Mouse (Mus musculus): ENCODE measurements around the gene C1qtnf9. TPM values are rescaled to one million over a fixed set of nuclear protein-coding genes. Genes with fewer than 3 reads are reported as not detected.

C1qtnf9 gene
- polyA plus RNA-seq, 1 experiment from 2014 or later, result 0.23 TPM

DNA sequence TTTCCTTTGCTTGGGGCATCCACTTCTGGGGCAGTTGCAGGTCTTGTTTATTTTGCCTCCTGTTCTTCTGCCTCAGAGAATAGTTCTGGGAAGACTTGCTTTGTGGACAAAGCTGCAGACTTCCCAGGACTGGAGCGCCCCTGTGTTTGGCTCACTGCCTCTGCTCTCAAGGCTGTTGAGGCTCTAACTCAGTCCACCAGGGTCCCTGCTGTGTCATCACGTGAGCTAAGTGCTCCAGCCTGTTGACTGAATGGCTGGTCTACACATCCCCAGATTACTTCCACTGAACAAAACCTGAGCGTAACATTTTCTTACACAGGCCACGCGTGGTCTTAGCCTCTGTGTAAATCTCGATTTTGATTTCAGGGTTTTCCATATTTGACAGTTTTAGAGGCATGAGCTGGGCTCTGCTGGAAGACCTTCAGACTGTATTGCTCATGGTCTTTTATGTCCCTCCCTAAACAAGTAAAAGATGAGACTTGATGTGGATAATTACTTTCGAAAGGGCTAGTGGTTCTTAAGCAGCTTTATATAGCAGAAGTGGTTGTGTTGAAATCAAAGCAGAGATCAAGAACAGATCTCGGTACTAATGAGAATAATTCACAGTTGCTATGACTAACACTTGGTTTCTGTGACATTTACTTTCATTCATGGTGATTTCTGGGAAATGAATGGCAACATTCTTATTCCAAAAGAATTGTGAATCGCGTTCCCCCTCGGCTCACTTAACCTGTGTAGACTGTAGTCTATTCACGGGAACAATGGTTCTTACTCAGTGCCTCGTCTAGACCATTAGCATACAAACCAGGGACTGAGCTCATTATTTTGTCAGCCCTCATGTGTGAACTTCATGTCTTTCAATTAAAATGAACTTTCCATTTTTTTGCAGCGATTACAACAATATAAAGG is 14.8 kb upstream of the C1qtnf9 start:
- H3K36me3 ChIP-seq (replicated peaks), result peaks cover 84% of the 10 kb centered on the region
- no peak overlapping the region for H3K9ac ChIP-seq

GRCm38 (mm10) chr14:60753801-60754126 is 14.2 kb upstream of the C1qtnf9 start:
- ATAC-seq (ENCODE audit: low FRiP score), result peak; percentile 75
- peaks cover 85% of the 10 kb centered on the region for H3K36me3 ChIP-seq (replicated peaks)

More for the DNA sequence above, 14.8 kb upstream of the C1qtnf9 start:
- 37% methylated on average over 14 of the region's 14 CpGs for WGBS
- Histone ChIP-seq H3K9me3 (no peaks in the 10 kb centered on the region), H3K4me2 (no peak overlapping the region), H3K4me3 (replicated peaks) (no peak overlapping the region), H3K27me3 (no peaks in the 10 kb centered on the region), H3K4me1 (peaks cover 10% of the 10 kb centered on the region; the same call in 1 of the 2 replicates), H3K27ac (peak overlapping the region; percentile 84)
- ATAC-seq (ENCODE audit: low FRiP score), result peak; percentile 85

GRCm38 (mm10) chr14:60754656-60755055 is 13.3 kb upstream of the C1qtnf9 start:
- 97% methylated on average over 5 of the region's 5 CpGs for WGBS
- H3K4me2 ChIP-seq, result no peak overlapping the region
- H3K4me3 ChIP-seq (replicated peaks), result no peak overlapping the region
- no peaks in the 10 kb centered on the region for H3K9me3 ChIP-seq
- no peak for ATAC-seq (ENCODE audit: low FRiP score)
- no peaks in the 10 kb centered on the region for H3K27me3 ChIP-seq
- peaks cover 85% of the 10 kb centered on the region for H3K36me3 ChIP-seq (replicated peaks)
- 0 out of 2 replicates have a peak overlapping the region, but pooled peaks have one; percentile 46 for H3K27ac ChIP-seq
- H3K9ac ChIP-seq, result no peak overlapping the region
- peaks cover 10% of the 10 kb centered on the region; the same call in 1 of the 2 replicates for H3K4me1 ChIP-seq

More at GRCm38 (mm10) chr14:60753801-60754126, 14.2 kb upstream of the C1qtnf9 start:
- Histone ChIP-seq H3K9me3 (no peaks in the 10 kb centered on the region), H3K4me1 (peaks cover 10% of the 10 kb centered on the region; the same call in 1 of the 2 replicates), H3K9ac (no peak overlapping the region), H3K4me3 (replicated peaks) (no peak overlapping the region), H3K27me3 (no peaks in the 10 kb centered on the region), H3K4me2 (no peak overlapping the region), H3K27ac (peak overlapping the region; percentile 84)
- WGBS, result 41% methylated on average over 10 of the region's 10 CpGs

- Histone ChIP-seq H3K36me3 (replicated peaks) (peaks cover 85% of the 10 kb centered on the region), H3K27me3 (no peaks in the 10 kb centered on the region), H3K4me2 (no peak overlapping the region), H3K4me3 (replicated peaks) (no peak overlapping the region), H3K4me1 (peaks cover 10% of the 10 kb centered on the region; the same call in 1 of the 2 replicates), H3K9me3 (no peaks in the 10 kb centered on the region), H3K27ac (no peak overlapping the region), H3K9ac (no peak overlapping the region)
- ATAC-seq (ENCODE audit: low FRiP score), result no peak
- WGBS, result 92% methylated on average over 15 of the region's 15 CpGs
These were observed 11.7 kb upstream of the C1qtnf9 start for GRCm38 (mm10) chr14:60756271-60756670.

DNA sequence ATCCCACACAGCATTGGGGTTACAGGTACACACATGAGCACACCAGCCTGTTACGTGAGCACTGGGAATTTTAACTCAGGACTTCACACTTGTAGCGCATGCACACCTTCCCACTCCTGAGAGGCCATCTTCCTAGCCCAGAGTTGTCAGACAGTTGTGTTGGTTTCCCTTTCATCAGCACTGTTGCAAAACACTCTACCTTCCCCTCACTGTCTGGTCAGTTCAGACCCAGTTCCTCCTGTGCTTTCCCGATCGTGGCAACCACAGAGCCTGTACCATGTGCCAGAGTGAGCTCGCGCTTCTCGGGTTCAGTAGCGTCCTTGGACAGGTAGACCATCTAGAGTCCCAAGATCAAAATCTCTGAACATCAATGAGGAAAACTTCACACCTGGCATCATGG is 10.7 kb upstream of the C1qtnf9 start:
- H3K27me3 ChIP-seq, result no peaks in the 10 kb centered on the region
- H3K9ac ChIP-seq, result no peak overlapping the region
- H3K4me1 ChIP-seq, result peaks cover 10% of the 10 kb centered on the region; the same call in 1 of the 2 replicates
- H3K9me3 ChIP-seq, result no peaks in the 10 kb centered on the region
- no peak overlapping the region for H3K4me3 ChIP-seq (replicated peaks)
- no peak overlapping the region for H3K27ac ChIP-seq
- no peak overlapping the region for H3K4me2 ChIP-seq
- H3K36me3 ChIP-seq (replicated peaks), result peaks cover 87% of the 10 kb centered on the region
- ATAC-seq (ENCODE audit: low FRiP score), result no peak
- WGBS, result 95% methylated on average over 8 of the region's 8 CpGs

- H3K4me3 ChIP-seq (replicated peaks), result no peak overlapping the region
- no peak for ATAC-seq (ENCODE audit: low FRiP score)
- WGBS, result 96% methylated on average over 7 of the region's 7 CpGs
- no peaks in the 10 kb centered on the region for H3K9me3 ChIP-seq
- peaks cover 91% of the 10 kb centered on the region for H3K36me3 ChIP-seq (replicated peaks)
- no peak overlapping the region for H3K9ac ChIP-seq
- H3K27ac ChIP-seq, result no peak overlapping the region
- H3K27me3 ChIP-seq, result no peaks in the 10 kb centered on the region
- H3K4me2 ChIP-seq, result no peak overlapping the region
- H3K4me1 ChIP-seq, result peaks cover 9% of the 10 kb centered on the region; the same call in 1 of the 2 replicates
These were observed 10.2 kb upstream of the C1qtnf9 start for GRCm38 (mm10) chr14:60757722-60758121.

DNA sequence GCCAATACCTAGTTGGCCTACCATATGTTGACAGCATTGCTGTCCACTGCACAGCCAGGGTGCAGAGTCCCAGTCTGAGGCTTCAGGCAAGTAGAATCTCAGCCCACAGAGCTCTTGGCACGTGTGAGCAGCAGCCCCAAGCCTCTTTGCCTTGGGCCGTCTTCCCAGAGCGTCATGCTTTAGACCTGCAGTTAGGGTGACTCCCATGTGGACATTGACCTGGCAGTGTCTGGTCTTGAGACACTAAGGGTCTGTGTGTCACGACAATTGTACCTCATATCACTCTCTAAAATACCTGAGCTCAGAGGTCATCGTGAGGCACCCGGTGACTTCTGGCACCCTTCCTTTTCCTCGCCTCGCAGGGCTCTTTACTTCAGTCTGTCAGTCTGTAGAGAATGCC is 8.8 kb upstream of the C1qtnf9 start:
- Histone ChIP-seq H3K4me2 (no peak overlapping the region), H3K9me3 (no peaks in the 10 kb centered on the region), H3K9ac (no peak overlapping the region), H3K4me1 (no peaks in the 10 kb centered on the region), H3K27ac (no peak overlapping the region), H3K27me3 (no peaks in the 10 kb centered on the region), H3K4me3 (replicated peaks) (no peak overlapping the region), H3K36me3 (replicated peaks) (peaks cover 94% of the 10 kb centered on the region)
- ATAC-seq (ENCODE audit: low FRiP score), result no peak
- 95% methylated on average over 8 of the region's 8 CpGs for WGBS

DNA sequence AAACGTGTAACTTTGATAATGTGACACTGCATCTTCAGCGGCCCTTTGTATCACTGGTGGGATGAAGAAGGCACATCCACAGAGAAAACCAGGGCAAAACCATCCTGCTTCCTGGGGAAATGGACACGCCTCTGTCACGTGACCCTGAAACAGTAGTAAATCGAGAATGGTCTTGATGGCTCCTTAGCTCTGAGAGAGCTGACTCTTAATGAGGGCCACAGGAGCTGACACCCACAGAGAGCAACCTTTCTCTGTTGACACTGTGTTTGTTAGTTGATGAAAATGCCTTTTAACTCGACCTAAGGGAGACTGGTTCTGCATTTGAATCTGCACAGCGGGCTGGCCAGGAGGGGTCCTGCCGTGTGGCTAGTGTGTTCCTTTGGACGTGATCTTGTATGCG is 6.1 kb upstream of the C1qtnf9 start:
- Histone ChIP-seq H3K9ac (no peak overlapping the region), H3K4me2 (no peak overlapping the region), H3K9me3 (no peaks in the 10 kb centered on the region), H3K4me3 (replicated peaks) (no peak overlapping the region), H3K4me1 (peaks cover 5% of the 10 kb centered on the region), H3K36me3 (replicated peaks) (peaks cover 67% of the 10 kb centered on the region), H3K27me3 (no peaks in the 10 kb centered on the region), H3K27ac (no peak overlapping the region)
- no peak for ATAC-seq (ENCODE audit: low FRiP score)
- WGBS, result 75% methylated on average over 10 of the region's 10 CpGs

DNA sequence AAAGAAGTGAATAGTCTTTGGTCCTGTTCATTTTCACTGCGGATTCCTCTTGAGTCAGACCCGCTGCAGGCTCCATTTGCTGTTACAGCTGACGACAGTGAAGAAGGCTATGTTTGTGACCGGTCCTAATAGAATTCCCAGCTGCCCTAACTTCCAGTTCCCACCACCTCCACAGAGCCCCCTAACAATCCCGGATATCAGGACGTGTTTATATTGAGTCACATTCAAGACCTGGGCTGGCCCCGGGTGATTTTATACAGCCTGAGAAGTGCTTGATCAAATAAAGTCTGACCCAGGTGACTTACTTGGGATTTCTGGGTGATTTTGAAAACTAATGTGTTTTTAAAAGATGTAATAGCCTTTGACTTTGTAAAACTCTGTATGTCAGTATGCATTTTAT is 5.2 kb upstream of the C1qtnf9 start:
- no peaks in the 10 kb centered on the region for H3K27me3 ChIP-seq
- no peaks in the 10 kb centered on the region for H3K9me3 ChIP-seq
- no peak overlapping the region for H3K27ac ChIP-seq
- no peak for ATAC-seq (ENCODE audit: low FRiP score)
- no peak overlapping the region for H3K9ac ChIP-seq
- peaks cover 5% of the 10 kb centered on the region for H3K4me1 ChIP-seq
- H3K4me2 ChIP-seq, result no peak overlapping the region
- H3K4me3 ChIP-seq (replicated peaks), result no peak overlapping the region
- H3K36me3 ChIP-seq (replicated peaks), result peaks cover 57% of the 10 kb centered on the region
- WGBS, result 79% methylated on average over 7 of the region's 7 CpGs

DNA sequence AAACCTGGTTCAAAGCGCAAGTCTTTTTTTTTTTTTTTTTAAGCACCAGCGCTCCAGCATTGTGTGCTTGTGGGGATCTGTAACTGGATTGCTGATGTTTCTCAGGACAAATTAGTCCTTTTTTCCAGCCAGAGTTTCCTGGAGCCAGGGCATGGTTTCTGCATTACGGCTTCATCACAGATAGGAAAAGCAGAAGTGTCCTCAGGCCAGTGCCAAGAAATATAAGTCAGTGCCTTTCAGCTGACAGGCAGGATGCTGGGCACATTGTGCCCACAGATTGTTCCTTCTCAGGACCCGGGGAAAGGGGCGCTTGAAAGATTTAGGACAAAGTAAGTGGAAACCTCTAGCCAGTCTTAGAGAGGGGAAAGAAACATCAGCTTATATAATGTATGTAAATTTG is 4.2 kb upstream of the C1qtnf9 start:
- H3K9me3 ChIP-seq, result no peaks in the 10 kb centered on the region
- no peak overlapping the region for H3K9ac ChIP-seq
- no peaks in the 10 kb centered on the region for H3K27me3 ChIP-seq
- no peak overlapping the region for H3K4me2 ChIP-seq
- 93% methylated on average over 5 of the region's 5 CpGs for WGBS
- H3K27ac ChIP-seq, result no peak overlapping the region
- H3K4me3 ChIP-seq (replicated peaks), result no peak overlapping the region
- H3K36me3 ChIP-seq (replicated peaks), result peaks cover 47% of the 10 kb centered on the region
- ATAC-seq (ENCODE audit: low FRiP score), result no peak
- peaks cover 5% of the 10 kb centered on the region for H3K4me1 ChIP-seq

- Histone ChIP-seq H3K9ac (no peak overlapping the region), H3K27ac (no peak overlapping the region), H3K4me2 (no peak overlapping the region), H3K4me1 (peaks cover 5% of the 10 kb centered on the region), H3K9me3 (no peaks in the 10 kb centered on the region), H3K36me3 (replicated peaks) (peaks cover 39% of the 10 kb centered on the region), H3K27me3 (no peaks in the 10 kb centered on the region), H3K4me3 (replicated peaks) (no peak overlapping the region)
- ATAC-seq (ENCODE audit: low FRiP score), result no peak
- WGBS, result 83% methylated on average over 4 of the region's 4 CpGs
These were observed 3.4 kb upstream of the C1qtnf9 start for GRCm38 (mm10) chr14:60764526-60764925.

- peaks cover 34% of the 10 kb centered on the region for H3K36me3 ChIP-seq (replicated peaks)
- H3K9me3 ChIP-seq, result no peaks in the 10 kb centered on the region
- ATAC-seq (ENCODE audit: low FRiP score), result no peak; the same call in 1 of the 2 replicates
- 0 out of 2 replicates have a peak overlapping the region, but pooled peaks have one; percentile 46 for H3K27ac ChIP-seq
- no peak overlapping the region for H3K9ac ChIP-seq
- H3K27me3 ChIP-seq, result no peaks in the 10 kb centered on the region
- H3K4me3 ChIP-seq (replicated peaks), result no peak overlapping the region
- 43% methylated on average over 2 of the region's 2 CpGs for WGBS
- H3K4me1 ChIP-seq, result peaks cover 5% of the 10 kb centered on the region
- no peak overlapping the region for H3K4me2 ChIP-seq
These were observed 2.9 kb upstream of the C1qtnf9 start for GRCm38 (mm10) chr14:60765025-60765424.

- H3K4me3 ChIP-seq (replicated peaks), result no peak overlapping the region
- H3K36me3 ChIP-seq (replicated peaks), result no peaks in the 10 kb centered on the region; the same call in 1 of the 2 replicates
- WGBS, result 45% methylated on average over 6 of the region's 6 CpGs
- no peaks in the 10 kb centered on the region for H3K9me3 ChIP-seq
- H3K27me3 ChIP-seq, result no peaks in the 10 kb centered on the region
- H3K27ac ChIP-seq, result no peak overlapping the region
- no peak for ATAC-seq (ENCODE audit: low FRiP score)
- H3K9ac ChIP-seq, result no peak overlapping the region
- H3K4me2 ChIP-seq, result no peak overlapping the region
- H3K4me1 ChIP-seq, result peaks cover 5% of the 10 kb centered on the region
These were observed 1.4 kb downstream of the C1qtnf9 start for GRCm38 (mm10) chr14:60769340-60769739.
